Mouse (Mus musculus) adrenal gland, adult 2 months (tissue): ENCODE data around the gene Ccdc177. TPM values are rescaled to one million over a fixed set of nuclear protein-coding genes. Genes with fewer than 3 reads are reported as not detected.
"Not testable (repeated sequence)": the region's sequence is repeated elsewhere in the genome, so short reads cannot be mapped to it uniquely, and the experiment has no call there.

Source experiments
- DNase-seq: peaks from one replicate; pipeline ENCODE4 v3.0.0; 2021
- long read RNA-seq: library from polyadenylated mRNA; stranded (forward); transcript quantifications from one replicate; pipeline ENCODE4 v2.0.0, GENCODE M21; 2021
- polyA plus RNA-seq: library from polyadenylated mRNA; depleted of rRNA; stranded (reverse); fragments of >200 nt; gene quantifications from 2 replicates; pipeline ENCODE4 v1.2.3, GENCODE M21; 2012; rRNA removed
- total RNA-seq, 2 experiments: library from RNA; stranded (reverse); gene quantifications; 2 replicates each; pipeline ENCODE4 v1.2.3; 2021

Ccdc177 gene
- under 1 TPM in 1 of 2 experiments, not detected in 1; 0.07 TPM for total RNA-seq
- polyA plus RNA-seq = not detected in 2 replicates
- long read RNA-seq = 0 reads

DNA sequence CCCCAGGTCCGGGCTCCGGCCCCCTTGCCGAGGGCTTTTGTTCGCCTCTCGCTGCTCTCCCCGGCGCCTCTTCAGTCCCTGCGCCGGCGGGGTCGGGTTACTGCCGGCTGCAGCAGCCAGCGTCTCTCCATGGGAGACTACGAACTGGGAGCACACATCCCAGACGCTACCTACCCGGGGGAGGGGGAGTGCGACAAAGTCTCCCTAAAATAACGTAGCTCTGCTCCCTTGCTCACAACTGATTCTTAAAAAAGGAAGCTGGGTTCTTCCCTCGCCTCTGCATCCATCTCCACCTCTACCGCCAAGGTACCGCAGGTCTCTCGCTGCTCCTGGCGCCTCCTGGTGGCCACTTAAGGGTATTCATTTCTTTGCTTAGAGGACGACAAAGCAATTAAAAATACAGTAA lies at the start of gene Ccdc177:
TSS of gene Ccdc177 (minus strand) at position 292 of the 406 bp plus-strand sequence.
- peak; percentile 67 for DNase-seq

DNA sequence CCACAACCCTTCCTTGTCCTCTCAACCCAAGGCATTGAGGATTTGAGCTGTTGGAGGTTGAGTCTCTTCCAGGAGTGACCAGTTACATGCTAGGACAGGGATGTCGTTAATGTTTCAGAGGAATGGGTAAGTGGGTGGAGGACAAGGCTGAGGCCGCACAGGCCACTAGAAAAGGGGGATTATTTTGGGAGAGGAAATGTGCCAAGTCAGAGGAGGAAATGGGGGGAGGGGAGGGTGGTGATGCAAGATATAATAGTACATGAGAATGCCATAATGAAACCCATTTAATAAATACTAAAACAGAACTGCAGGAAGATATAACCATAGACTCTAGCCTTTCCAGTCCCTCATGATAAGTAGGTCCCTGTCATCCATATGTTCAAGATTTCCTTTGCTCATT lies 49.5 kb upstream of the Ccdc177 start:
- DNase-seq = no peak

DNA sequence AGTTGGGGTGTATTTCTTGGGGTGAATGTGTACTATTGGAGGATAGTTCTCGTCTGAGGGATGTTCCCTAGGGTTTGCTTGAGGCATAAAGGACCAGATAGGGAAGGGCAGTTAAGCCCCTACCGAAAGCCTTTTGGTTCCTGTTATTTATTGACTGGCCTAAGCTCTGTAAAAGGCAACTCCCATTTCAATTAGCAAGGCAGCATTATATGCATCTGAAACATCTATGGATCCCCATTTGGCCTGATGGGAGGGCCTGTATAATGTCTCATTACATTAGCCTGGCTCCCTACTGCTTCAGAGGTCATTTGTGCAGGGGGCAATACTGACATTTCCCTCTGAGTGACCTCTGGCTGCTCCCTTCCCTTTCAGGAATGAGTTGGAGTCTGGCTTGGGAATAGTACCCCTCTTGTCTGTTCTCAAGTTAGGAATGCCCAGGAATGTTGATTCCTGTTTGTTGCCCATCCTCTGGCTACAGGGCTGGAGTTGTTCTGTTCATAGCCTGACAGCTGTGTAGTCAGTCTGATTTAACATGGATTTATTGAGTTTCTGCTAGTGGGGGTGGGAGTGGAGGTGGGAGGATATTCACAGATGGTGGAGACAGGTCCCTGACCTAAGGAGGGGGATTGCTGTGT lies 47.1 kb upstream of the Ccdc177 start:
- no peak for DNase-seq

DNA sequence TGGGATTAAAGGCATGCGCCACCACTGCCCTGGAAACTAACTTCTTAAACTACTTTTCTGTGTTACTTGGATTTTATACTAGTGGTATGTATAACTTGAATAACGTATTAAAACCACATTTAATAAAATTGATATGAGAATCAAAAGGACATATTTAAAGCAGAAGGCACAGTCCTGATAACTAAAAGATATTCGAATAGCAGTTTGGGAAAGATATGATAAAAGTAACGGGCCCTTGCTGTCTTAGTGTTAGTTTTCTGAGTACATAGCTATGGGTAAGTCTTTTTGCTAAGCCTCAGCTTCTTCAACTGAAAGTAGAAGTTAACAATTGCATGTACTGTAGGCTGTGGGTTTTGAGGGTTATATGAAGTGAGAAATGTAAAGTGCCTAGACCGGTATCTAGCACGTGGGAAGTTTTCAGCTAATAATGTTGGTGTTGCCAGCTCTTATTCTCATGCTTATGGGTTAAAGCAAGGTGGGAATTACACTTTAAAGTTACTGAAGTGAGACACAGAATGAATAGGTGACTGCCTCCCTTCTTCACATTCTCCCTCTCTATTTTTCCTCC lies 44.5 kb upstream of the Ccdc177 start:
- DNase-seq = no peak

DNA sequence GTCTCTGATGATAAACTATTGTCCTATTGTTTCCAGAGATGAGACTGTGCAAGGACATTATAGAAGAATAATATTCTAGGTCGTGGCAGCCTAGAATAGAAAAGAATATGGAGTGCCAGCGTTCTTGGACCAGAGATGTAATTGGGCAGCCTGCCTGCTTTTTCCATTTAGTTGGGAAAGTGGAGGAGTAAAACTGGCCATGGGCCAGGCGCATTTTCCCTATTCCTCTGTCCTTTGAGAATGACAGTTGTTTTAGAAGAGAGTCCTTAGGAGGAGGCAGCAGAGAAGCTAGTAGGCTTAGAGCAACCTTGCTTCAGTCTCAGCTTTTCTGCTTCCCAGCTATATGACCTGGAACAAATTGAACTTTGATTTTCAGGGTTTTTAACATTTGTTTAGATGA lies 43.4 kb upstream of the Ccdc177 start:
- peak; percentile 64 for DNase-seq

GRCm38 (mm10) chr12:80801443-80801842 lies 41.0 kb upstream of the Ccdc177 start:
- DNase-seq = no peak

DNA sequence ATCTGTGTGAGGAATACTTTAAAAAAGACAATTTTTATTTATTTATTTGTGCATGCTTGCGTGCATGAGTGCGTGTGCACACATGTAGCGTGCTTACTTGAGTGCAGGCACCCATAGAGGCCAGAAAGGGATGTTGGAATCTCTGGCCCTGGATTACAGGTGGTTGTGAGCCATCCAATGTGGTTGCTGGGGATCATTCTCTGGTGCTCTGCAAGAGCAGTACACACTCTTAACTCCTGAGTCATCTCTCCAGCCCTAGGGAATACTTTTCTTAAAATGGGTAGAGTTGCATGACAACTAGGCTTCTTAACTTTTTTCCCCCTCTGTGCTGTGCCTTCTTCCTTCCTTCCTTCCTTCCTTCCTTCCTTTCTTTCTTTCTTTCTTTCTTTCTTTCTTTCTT lies 39.7 kb upstream of the Ccdc177 start:
- no peak for DNase-seq

GRCm38 (mm10) chr12:80798271-80798670 lies 37.8 kb upstream of the Ccdc177 start:
- no peak for DNase-seq

DNA sequence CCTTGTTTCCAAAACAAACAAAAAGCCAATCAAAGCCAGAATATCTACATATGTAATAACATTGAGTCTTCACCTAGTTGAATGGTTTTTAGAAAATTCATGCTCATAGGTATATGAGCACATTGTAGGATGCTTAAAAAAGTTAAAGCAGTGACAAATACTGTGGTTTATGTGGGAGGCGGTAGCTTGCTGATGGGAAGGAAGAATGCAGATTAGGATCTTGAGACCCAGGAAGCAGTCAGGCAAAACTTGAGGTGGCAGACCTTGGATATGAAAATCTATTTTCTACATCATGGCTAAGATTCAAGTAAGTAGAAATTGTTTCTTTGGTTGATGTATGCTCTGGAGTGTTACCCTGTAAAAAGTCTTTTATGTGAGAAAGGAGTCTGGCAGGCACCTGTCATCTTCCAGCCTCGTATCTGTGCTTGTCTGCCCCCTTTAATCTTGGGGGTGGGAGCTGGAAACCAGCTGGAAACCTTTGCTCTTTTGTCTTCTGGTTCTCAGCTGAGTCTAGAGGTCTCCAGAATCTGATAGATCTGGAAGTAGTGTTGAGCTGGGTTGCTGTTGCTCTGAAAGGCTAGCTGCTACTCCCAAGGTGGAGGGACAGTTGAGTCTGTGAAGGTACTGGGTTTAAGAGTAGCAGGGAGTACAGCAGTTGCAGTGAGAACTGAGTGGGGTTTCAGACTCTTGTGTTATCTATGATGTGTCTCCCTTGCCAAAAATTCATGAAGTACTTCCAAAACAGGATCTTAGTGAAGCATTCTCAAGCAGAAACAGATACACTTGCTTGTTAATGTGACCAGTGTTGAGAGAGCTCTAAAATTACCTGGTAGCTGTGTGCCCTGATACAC lies 34.7 kb upstream of the Ccdc177 start:
- no peak for DNase-seq

GRCm38 (mm10) chr12:80794522-80794921 lies 34.0 kb upstream of the Ccdc177 start:
- no peak for DNase-seq

- DNase-seq = no peak
These were observed 33.0 kb upstream of the Ccdc177 start for GRCm38 (mm10) chr12:80793535-80793934.

- DNase-seq = no peak
These were observed 32.4 kb upstream of the Ccdc177 start for GRCm38 (mm10) chr12:80792867-80793266.

DNA sequence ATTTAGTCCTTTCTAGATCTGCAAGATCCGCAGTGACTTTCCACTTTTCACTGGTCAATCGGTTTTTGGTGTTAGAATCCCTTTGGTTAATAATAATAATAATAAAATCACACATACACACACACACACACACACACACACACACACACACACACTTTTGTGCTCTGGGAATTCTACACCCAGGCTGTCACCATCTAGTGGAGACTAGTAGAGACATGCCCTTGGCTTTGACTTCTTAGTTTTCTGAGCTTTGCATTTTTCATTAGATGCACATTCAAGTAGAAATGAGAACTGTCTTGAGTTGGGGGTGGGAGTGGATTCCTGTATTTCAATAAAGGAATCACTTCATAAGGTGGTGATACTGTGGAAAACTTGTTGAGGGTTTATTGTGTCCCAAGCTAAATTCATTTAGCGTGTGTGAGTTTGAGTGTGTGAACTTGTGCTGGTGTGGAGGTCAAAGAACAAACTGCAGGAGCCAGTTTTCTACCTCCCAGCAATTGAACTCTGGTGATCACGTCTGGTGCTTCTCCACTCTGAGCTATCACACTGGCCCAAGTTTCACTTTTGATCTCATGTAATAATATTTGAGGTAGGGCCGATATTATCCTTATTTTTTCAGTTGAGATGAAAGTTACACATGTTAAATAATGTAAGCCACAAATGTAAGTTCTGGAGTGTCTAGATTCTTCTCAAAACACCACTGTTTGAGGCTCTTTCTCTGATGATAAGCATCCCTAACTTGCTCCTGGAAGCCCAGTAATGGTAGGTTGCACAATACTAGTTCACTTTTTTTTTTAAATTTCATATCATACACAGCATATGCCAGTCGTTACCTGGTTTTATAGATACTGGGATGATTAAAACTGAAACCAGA lies 31.3 kb upstream of the Ccdc177 start:
- peak; percentile 37 for DNase-seq

DNA sequence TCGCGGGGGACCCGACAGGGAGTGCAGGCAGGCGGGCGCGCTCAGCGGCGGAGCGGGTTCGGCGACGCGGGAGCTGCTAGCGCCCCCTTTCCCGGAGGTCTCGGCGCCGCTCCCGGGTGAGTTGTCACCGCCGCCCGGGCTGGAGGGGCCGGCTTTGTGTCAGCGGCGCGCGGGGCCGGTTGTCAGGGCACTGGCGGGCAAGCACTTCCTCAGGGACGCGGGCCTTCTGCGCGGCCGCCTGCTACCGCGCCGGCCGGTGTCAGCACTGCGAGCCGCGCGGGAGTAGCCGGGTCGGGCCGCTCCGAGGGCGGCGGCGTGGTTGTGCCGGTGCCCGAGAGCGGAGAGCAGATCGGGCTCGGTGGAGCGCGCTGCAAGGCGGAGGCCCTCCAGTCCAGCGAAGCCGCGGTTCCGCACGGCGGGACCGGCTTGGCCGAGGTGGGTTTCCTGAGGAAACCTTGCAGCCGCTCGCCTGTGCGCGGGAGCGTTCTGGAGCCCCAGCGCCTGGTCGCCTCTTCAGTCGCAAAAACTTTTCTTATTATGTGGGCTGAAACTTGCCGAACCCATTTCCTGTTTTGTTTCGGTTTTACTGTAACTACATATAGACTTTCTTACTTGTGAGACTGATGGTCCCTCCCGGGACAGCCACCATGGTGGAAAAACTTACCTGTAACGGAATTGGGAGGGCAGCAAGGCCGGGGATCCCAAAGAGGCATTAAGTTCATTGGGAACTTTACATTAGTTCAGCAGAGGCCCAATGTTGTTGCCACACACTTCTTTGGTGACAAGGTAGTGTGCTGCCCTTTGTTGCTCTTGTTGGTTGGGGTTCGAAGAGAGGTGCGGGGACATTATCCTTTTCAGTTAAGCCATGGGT lies 30.4 kb upstream of the Ccdc177 start:
- DNase-seq = no peak

- peak; percentile 99 for DNase-seq
These were observed 29.6 kb upstream of the Ccdc177 start, which contains the start of gene Susd6 for GRCm38 (mm10) chr12:80789849-80790694. TSS of gene Susd6 (plus strand) at chr12:80790510.

DNA sequence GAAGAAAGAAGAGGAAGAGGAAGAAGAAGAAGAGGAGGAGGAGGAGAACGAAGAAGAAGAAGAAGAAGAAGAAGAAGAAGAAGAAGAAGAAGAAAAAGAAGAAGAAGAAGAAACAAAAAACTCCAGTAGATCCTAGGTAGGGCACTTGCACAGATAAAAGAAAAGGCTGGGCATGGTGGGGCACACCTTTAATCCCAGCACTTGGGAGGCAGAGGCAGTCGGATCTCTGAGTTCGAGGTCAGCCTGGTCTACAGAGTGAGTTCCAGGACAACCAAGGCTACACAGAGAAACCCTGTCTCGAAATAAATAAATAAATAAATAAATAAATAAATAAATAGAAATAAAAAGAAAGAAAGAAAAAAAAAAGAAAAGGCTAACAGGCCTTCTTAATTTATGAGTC lies 28.8 kb upstream of the Ccdc177 start:
- DNase-seq = not testable (repeated sequence)

GRCm38 (mm10) chr12:80788188-80788587 lies 27.7 kb upstream of the Ccdc177 start:
- no peak for DNase-seq

- no peak for DNase-seq
These were observed 27.1 kb upstream of the Ccdc177 start for GRCm38 (mm10) chr12:80787604-80788003.

- DNase-seq = no peak
These were observed 26.1 kb upstream of the Ccdc177 start for GRCm38 (mm10) chr12:80786591-80786990.

DNA sequence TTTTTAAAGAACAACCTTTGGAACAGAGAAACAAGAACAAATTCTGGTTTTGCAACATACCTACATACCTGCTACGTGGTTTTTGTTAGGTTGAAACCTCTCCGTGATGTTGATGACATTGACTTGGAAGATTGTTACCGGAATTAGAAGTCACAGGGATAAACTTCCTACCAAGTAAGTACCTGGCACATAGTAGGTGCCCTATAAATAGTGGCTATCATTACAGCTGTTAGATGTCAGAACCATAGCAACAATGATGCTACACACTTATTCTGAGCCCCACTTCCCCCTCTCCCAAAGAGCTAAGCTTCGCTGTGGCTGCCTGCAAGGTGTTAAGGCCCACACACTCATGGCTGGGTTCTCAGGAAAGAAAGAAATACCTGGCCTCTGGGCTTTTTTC lies 25.1 kb upstream of the Ccdc177 start:
- DNase-seq = no peak
